Mouse (Mus musculus) brain, embryonic 14.5 days (tissue): Measurements from ENCODE around the gene Plekha5.

Experiments used
- CTCF ChIP-seq: fragments of 200-500 bp; IDR thresholded peaks from 2 replicates; pipeline ENCODE4 v1.5.1; 2012; ENCODE audit warnings: inconsistent platforms, mild to moderate bottlenecking, moderate library complexity, borderline replicate concordance; ENCODE audit not compliant: insufficient read depth, insufficient read length; ENCODE audit errors: extremely low read depth
- POLR2A ChIP-seq: fragments of 200-500 bp; IDR thresholded peaks from 2 replicates; pipeline ENCODE4 v1.6.1; 2012; ENCODE audit warnings: mild to moderate bottlenecking, inconsistent platforms, borderline replicate concordance; ENCODE audit not compliant: poor library complexity, insufficient read depth, insufficient read length, severe bottlenecking; ENCODE audit errors: extremely low read depth

- TF ChIP-seq CTCF (no peak), POLR2A (no peak)
These were observed 40.1 kb upstream of the Plekha5 start for GRCm38 (mm10) chr6:140383580-140384400.
